Mouse (Mus musculus): Measurements from ENCODE around the gene Grb7. TPM values are rescaled to one million over a fixed set of nuclear protein-coding genes. Genes with fewer than 3 reads are reported as not detected.
A peak's percentile ranks its signal among the peaks of the same experiment; 100 is the strongest.

Grb7 gene
- total RNA-seq, 2 experiments from 2014 or later, result not detected

DNA sequence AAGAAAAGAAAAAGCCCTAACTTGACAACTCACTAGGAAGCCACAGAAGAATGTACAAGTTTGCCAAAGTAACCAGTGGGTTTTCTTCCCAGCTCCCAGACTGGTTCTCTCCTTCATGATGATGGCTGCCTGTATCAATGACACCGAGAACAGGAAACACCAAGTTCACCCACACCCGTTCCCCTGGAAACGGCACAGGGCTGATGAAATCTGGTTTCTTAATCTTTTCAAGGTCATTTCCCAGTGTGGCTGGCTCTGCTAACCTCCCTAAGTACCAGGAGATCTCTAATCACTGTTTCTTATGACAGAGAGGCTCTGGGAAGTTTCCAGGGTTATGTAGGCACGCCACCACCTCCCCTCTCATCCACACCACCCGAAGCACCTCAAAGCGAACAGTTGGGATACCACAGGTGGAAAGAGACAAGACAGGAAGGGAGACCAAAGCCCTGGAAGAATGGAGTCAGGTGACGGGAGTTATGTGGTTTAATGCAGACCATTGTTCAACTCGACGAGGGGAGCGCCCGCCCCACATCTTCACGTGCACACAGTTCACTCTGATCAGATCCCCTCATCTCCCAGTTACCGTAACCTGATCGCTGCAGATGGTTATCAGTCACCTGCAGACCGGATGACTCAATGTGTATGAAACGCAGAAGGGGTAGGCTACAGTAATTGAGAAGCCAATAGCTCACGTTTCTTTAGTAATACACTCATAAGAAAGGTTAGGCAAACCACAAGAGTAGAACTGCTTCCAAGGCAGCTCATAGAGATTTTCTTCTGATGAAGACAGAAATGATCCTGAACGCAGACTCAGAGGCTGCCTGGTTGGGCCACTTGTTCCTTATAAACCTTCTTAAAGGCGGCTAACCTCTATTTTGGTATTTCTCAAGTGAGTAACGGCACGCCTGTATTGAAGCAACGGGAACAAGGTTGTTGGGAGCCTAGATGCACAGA, 23.8 kb downstream of the Grb7 start:
- peak; percentile 77 for ATAC-seq (replicated peaks; ENCODE audit: poor library complexity, severe bottlenecking)

DNA sequence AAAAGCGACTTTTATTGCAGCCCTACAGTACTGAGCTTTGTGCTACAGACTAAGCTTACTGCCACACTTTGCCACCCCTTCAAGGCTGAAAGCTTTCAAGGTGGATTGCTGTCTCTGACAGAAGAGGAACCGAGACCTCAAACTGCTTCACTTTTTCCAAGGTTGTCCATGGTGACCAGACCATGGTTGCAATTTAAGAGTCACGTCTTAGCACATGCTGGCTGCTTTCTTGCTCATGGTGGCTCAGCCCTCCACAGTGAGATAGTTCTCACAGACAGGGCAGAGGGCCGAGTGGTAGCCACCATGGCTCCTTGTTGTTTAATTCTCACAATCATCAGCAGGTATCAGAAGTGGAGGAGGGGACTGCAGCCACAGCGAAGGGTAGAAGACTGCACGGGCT, 24.6 kb downstream of the Grb7 start:
- peak; percentile 68 for ATAC-seq (replicated peaks; ENCODE audit: poor library complexity, severe bottlenecking)

DNA sequence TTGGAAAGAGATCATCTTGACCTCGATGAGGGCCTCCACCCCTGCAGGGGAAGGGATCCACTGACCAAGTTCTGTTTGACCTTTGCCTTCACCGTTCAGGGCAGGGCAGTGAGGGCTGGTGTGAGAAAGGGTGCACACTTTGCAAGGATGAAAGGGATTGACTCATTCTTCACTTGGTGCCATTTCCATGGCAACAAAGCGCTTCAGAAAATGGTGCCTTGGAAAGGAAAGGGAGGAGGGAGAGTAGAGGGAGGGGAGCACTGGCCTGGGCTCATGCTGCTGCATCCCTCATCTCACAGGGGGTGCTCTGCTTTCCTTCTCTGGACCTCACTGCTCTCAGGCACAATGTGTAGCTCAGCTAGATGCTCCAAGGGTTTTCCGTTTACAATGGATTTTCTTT, 26.5 kb downstream of the Grb7 start:
- no peak for ATAC-seq (replicated peaks; ENCODE audit: poor library complexity, severe bottlenecking)

- ATAC-seq (replicated peaks; ENCODE audit: poor library complexity, severe bottlenecking), result peak; percentile 36
Measured at GRCm38 (mm10) chr11:98473916-98474479, 27.8 kb downstream of the Grb7 start.

GRCm38 (mm10) chr11:98474967-98475366, 28.8 kb downstream of the Grb7 start:
- ATAC-seq (replicated peaks; ENCODE audit: poor library complexity, severe bottlenecking), result no peak

DNA sequence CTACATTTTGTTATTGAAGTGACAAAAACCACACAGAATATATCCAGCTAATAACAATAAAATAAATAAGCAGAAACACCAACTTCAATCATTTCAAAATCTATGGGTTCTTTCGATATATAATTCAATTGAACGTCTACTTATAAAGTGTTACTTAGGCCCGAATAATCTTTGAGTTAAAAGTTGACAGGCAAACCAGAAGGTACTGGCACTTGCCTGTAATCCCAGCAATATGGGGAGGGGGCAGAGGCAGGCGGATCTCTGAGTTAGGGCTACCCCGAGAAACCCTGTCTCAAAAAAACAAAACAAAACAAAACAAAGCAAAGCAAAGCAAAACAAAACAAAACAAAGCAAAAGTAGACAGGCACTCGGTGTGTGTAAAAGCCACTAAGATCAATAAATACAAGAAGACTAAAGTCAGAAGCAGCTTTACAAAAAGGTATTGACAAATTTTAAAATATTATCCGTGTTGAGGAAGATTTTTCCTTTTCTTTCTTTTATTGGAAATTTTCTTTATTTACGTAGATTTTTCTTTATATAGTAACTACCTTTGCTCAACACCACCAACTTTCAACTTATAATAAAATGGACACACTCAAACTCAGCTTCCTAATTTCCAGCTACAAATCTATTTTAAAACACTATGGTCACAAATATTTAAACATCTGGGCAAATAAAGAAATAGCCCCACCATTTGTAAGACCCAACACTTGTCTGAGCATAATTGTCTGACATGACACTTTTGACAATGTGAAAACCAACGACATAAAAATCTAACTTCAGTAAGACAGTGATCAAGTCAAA, 29.6 kb downstream of the Grb7 start:
- no peak for ATAC-seq (replicated peaks; ENCODE audit: poor library complexity, severe bottlenecking)

DNA sequence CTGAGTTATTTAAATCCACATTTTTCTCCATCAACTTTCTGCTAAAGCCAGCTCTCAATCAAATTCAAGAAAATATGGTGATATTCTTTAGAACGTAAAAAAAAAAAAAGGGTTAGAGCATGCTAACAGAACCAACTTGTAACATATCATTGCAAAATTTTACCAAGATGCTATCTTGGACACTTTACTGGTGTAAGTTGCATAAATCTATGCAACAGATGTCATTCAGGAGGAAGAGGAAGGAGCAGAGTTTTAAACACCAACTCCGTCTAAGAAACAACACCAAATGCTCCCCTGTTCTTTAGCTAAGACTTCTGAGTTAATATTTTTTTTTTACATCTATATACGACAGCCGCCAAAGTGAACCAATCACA, 30.2 kb downstream of the Grb7 start:
- no peak; the same call in 1 of the 2 replicates for ATAC-seq (replicated peaks; ENCODE audit: poor library complexity, severe bottlenecking)

DNA sequence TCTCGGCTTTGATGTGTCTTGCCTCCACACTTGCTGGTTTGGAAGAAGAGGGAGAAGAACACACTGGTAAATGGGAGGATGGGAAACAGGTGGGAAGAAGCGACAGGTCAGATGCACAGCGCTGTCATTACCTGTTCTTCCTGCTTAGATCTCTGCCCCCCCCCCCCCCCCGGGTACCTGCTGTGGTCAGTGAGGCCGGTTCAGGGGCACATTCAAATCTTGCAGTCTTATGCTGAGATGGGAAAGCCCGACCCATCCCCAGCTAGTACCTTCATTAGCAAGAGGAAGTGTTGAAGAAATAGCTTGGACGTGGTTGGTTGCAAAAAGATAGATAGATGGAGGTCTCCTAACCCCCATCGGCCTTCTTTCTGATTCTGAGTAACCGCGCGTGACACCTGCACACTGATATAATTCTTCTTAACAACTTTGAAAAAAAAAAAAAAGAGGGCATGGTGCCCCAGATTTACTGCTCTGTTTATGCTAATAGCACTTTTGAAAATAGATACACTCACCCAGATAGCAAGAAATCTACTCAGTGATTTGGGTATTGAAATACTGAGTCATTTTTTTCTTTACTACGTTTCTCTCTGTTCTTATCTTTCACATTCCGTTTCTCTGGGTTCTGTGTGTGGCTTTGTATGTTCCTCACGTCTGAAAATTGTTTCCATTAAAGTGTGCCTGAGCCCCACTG, 31.0 kb downstream of the Grb7 start:
- no peak for ATAC-seq (replicated peaks; ENCODE audit: poor library complexity, severe bottlenecking)

DNA sequence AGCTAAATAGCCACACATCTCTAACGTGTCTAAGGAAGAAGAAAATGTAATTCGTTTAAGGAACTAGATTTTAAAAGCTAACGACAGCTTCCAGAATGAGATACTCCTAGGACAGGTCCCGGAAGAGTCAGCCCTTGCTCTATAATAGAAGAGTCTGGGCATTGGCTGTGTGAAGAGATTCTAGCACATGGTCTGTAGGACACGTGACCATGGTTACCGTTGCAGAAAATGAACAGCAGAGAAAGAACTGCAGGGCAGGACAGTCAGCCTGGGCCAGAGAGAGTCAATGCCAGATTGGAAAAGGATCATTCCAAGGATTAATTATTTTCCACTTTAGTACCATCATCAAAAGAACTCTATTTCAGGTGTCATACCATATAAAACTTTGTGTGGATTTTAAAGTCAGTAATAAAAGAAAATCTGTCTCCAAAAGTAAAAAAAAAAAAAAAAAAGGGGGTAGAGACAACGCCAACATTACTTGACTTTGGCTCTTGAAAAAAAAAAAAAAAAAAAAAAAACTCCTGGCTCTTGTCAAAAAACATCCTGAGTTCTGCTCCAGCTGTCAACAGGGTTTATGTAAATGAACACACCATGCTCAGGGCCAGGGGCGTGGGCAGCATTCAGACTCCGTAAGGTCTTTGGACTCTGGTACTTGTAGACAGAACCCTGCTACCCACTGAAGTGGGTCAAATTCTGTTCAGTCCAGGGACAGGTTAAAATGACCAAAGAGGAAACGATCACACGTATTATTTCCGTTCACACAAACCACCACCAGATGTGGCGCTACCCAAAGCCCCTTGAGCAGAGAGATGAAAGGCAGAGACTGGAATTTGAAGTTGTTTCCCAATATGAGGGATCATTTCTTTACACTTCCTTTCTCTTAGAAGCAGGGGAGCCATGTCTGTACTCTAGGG, 33.1 kb downstream of the Grb7 start:
- peak; percentile 60 for ATAC-seq (replicated peaks; ENCODE audit: poor library complexity, severe bottlenecking)

DNA sequence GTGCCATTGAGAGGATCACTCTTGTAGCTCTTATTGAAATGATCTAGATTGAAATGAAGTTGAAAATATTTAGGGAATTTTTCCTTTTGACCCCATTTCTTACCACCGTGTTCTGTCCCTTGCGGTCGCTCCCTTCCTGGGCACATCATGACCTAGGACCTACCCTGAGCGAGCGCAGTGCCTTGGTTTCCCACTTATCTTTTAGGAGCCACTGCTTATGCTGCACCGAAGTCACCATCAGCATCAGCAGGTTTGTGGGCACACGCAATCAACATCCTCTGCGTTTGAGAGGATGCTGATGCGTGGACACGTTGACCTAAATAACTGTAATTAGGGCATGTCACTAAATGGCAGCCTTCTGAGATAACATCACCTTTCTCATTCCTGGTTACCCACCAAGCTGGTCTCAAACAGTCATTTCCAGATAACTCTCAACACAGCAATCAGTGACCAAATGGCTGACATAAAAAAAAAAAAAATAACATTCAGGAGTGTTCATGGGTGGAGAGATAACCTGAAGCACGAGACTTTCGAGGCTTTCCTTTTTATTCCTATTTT, 33.8 kb downstream of the Grb7 start:
- ATAC-seq (replicated peaks; ENCODE audit: poor library complexity, severe bottlenecking), result no peak

DNA sequence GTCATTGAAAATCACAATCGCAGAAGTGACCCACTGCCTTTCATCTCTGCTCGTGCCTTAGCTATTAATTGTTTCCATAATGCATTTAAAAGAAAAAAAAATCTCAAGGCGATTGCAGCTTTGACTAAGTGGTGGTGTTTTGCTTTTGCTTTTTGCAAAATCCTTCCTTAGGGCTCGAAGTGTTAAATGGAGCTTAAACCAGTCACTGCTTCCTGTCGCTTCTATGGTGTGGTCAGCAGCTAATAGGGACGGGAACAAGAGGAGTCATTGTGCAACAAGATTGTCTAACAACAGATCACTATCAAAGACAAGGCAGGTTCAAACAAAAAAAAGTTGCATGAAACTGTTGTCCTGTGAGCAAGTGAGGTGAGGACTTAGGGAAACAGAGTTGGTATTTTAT, 35.0 kb downstream of the Grb7 start:
- ATAC-seq (replicated peaks; ENCODE audit: poor library complexity, severe bottlenecking), result peak; percentile 86

GRCm38 (mm10) chr11:98482067-98482466, 35.9 kb downstream of the Grb7 start:
- ATAC-seq (replicated peaks; ENCODE audit: poor library complexity, severe bottlenecking), result no peak

- ATAC-seq (replicated peaks; ENCODE audit: poor library complexity, severe bottlenecking), result no peak
Measured at GRCm38 (mm10) chr11:98485749-98486148, 39.6 kb downstream of the Grb7 start.

DNA sequence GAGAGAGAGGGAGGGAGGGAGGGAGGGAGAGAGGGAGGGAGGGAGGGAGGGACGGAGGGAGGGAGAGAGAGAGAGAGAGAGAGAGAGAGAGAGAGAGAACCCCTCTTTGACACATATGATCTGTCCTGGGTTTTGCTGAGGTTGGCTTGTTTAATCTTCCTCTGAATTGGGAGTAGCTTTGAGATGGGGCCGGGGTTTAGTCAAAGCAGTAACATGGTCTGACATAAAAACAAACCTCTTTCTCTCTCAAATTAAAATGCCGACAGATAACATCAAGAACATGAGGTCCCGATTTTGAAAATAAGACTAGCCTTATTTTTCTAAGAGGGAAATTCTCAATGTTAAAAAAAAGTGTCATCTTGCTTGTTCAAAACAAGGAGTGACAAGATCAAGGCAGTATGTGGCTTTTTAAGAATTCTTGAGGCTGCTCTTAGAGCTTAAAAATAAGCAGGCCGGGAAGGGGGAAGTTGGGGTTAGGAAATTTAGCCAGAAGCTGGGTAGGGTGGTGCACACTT, 41.4 kb downstream of the Grb7 start:
- ATAC-seq (replicated peaks; ENCODE audit: poor library complexity, severe bottlenecking), result 0 out of 2 replicates have a peak, but pooled peaks have one; percentile 20

DNA sequence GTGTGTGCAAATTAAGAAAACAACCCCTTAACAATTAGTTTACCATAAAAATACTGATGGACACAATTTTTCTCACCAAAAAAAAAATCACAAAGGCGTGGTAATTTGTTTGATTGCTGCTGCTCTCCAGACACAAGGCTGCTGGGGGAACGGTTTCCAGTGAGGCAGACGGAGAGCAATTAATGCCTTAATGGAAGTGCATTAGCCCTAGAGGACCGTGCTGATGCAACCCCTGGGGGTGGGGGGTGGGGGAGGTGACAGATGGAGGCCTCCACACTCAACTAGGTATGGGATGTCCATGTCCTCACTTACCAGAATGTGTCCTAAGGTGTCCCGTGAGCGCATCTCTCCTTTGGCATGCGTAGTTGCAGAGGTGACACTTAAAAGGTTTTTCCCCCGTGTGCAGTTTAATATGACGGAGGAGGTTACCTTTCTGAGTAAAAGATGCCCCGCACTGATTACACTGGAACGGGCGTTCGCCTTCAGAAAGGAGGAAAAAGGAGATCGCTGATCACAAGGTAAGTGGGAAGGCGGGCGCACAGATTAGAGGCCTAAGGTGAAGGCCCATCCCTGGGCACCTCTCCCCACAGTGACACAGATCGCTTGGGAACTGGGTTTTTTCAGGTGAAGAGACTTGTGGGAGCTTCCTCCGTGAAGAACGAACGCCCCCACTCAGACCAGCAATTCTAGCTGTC, 42.5 kb downstream of the Grb7 start:
- no peak for ATAC-seq (replicated peaks; ENCODE audit: poor library complexity, severe bottlenecking)

- ATAC-seq (replicated peaks; ENCODE audit: poor library complexity, severe bottlenecking), result no peak
Measured at GRCm38 (mm10) chr11:98491571-98491970, 45.4 kb downstream of the Grb7 start.

DNA sequence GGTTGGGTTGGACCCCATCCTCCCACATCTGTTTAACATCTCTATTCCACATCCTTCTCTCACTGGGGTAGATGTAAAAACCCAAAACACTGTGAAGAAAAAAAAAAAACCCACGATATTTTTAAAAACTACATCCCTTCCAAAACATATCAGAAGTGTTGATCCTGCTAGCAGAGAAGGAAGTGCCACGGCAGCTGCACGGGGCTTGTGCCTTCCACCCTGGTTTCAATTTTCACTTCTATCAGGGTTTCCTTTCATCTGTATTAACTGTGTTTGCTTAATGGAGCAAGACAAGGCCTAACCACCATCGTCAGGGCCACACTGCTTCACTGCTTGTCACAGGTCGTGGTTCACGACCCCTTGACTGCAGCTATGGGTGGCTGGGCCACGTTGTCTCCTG, 46.8 kb downstream of the Grb7 start:
- no peak for ATAC-seq (replicated peaks; ENCODE audit: poor library complexity, severe bottlenecking)

DNA sequence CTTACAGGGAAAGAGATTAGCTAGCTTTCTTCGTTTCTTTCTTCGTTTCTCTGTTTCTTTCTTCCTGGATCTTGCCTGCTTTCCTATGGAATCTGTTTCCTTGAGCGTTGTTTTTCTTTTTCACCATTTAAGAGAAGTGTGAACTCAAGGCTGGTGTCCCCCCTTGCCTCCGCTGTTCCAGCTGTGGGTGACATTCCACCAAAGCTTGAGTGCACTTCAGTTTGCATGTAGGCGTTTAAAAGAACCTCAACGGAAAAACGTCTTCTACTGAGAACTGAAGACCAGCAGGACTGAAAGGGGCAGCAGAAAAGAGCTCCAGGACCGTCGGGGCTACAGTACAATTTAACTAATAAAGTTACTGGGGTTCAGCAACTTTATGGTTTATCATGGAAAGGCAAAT, 47.2 kb downstream of the Grb7 start:
- ATAC-seq (replicated peaks; ENCODE audit: poor library complexity, severe bottlenecking), result no peak
